Mouse (Mus musculus): ENCODE results near the gene Scml4. TPM values are rescaled to one million over a fixed set of nuclear protein-coding genes. Genes with fewer than 3 reads are reported as not detected.

Gene Scml4
- polyA plus RNA-seq, 1 experiment from 2014 or later, result 2.0 TPM

GRCm38 (mm10) chr10:42868416-42868815, 8.2 kb downstream of the Scml4 start:
- Histone ChIP-seq H3K9ac (ENCODE audit: low read length) (no peak overlapping the region), H3K4me1 (ENCODE audit: control insufficient read depth, insufficient read depth, low read length) (peaks cover 5% of the 10 kb centered on the region; the same call in 1 of the 2 replicates), H3K4me3 (ENCODE audit: low read length) (no peak overlapping the region), H3K9me3 (replicated peaks; ENCODE audit: control insufficient read depth, low read length) (no peaks in the 10 kb centered on the region), H3K4me2 (ENCODE audit: low read depth, low read length) (no peak overlapping the region), H3K36me3 (ENCODE audit: control insufficient read depth, insufficient read depth) (no peaks in the 10 kb centered on the region), H3K27me3 (ENCODE audit: control insufficient read depth, insufficient read depth, low read length) (no peaks in the 10 kb centered on the region), H3K27ac (ENCODE audit: low read length) (no peak overlapping the region)
- 85% methylated on average over 9 of the region's 9 CpGs for WGBS
- no peak for ATAC-seq (replicated peaks; ENCODE audit: extremely low read depth, insufficient read depth, low FRiP score)

DNA sequence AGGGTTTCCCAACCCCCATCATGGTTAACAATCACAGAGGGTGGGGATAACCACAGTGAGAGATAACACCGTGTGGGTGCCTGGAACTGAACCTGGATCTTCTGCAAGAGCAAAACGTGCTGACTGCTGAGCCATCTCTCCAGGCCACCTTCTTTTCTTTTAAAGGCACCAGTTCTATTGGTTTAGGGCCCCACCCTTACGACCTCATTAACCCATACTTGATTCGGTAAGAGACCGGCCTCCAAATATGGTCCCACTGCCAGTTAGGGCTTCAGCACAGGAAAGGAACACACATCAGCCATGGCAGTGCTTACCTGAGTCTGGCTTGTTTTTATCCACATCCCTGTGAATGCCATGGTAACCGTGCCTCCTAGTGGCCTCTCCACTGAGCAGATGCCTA, 9.3 kb downstream of the Scml4 start:
- Histone ChIP-seq H3K27me3 (ENCODE audit: control insufficient read depth, insufficient read depth, low read length) (no peaks in the 10 kb centered on the region), H3K9ac (ENCODE audit: low read length) (no peak overlapping the region), H3K9me3 (replicated peaks; ENCODE audit: control insufficient read depth, low read length) (no peaks in the 10 kb centered on the region), H3K4me3 (ENCODE audit: low read length) (no peak overlapping the region), H3K27ac (ENCODE audit: low read length) (no peak overlapping the region), H3K4me2 (ENCODE audit: low read depth, low read length) (no peak overlapping the region), H3K36me3 (ENCODE audit: control insufficient read depth, insufficient read depth) (no peaks in the 10 kb centered on the region), H3K4me1 (ENCODE audit: control insufficient read depth, insufficient read depth, low read length) (peaks cover 3% of the 10 kb centered on the region; the same call in 1 of the 2 replicates)
- WGBS, result 61% methylated on average over 6 of the region's 6 CpGs
- no peak for ATAC-seq (replicated peaks; ENCODE audit: extremely low read depth, insufficient read depth, low FRiP score)

DNA sequence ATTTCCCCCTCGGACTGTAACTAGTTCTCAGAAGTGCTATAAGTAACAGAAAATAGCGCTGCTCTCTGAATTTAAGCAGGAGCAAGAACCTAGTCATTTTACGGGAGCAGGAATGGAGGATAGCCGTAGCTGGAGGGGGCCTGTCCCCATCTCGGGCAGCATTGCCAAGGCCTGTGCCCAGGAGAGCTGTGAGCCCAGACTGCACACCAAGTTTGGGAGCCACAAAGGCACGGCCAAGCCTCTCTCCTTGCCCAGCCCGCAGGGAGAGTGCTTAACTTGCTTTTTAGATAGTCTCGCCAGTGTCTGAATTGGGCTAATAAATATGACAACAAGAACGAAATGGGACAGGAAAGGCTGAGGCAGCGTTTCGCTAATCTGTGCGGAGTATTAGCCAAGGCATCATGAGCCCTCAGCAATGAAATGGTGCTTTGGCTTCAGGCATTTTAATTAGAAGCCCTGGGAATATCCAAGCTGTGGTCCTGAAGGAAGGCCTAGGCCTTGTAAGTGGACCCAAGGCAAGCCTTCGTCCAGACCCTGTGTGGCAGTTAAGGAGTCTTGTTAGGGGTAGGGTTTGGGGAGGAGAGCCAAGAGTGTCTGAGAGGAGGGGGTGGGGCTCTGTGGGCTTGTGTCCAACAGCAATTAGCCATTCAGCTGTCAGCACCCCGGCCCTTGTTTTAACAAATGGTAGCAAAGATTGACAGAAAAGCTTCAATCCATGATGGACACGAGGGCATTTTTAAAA, 12.3 kb downstream of the Scml4 start:
- peaks cover 6% of the 10 kb centered on the region; the same call in 1 of the 2 replicates for H3K4me1 ChIP-seq (ENCODE audit: control insufficient read depth, insufficient read depth, low read length)
- ATAC-seq (replicated peaks; ENCODE audit: extremely low read depth, insufficient read depth, low FRiP score), result no peak
- H3K4me3 ChIP-seq (ENCODE audit: low read length), result no peak overlapping the region
- no peaks in the 10 kb centered on the region for H3K9me3 ChIP-seq (replicated peaks; ENCODE audit: control insufficient read depth, low read length)
- H3K4me2 ChIP-seq (ENCODE audit: low read depth, low read length), result no peak overlapping the region
- H3K36me3 ChIP-seq (ENCODE audit: control insufficient read depth, insufficient read depth), result no peaks in the 10 kb centered on the region
- no peak overlapping the region for H3K27ac ChIP-seq (ENCODE audit: low read length)
- H3K9ac ChIP-seq (ENCODE audit: low read length), result no peak overlapping the region
- 81% methylated on average over 15 of the region's 15 CpGs for WGBS
- no peaks in the 10 kb centered on the region for H3K27me3 ChIP-seq (ENCODE audit: control insufficient read depth, insufficient read depth, low read length)

GRCm38 (mm10) chr10:42873077-42873595, 13.0 kb downstream of the Scml4 start:
- H3K9ac ChIP-seq (ENCODE audit: low read length), result no peak overlapping the region
- peaks cover 6% of the 10 kb centered on the region; the same call in 1 of the 2 replicates for H3K4me1 ChIP-seq (ENCODE audit: control insufficient read depth, insufficient read depth, low read length)
- H3K4me3 ChIP-seq (ENCODE audit: low read length), result no peak overlapping the region
- no peaks in the 10 kb centered on the region for H3K9me3 ChIP-seq (replicated peaks; ENCODE audit: control insufficient read depth, low read length)
- WGBS, result 83% methylated on average over 7 of the region's 7 CpGs
- no peaks in the 10 kb centered on the region for H3K36me3 ChIP-seq (ENCODE audit: control insufficient read depth, insufficient read depth)
- H3K4me2 ChIP-seq (ENCODE audit: low read depth, low read length), result no peak overlapping the region
- H3K27ac ChIP-seq (ENCODE audit: low read length), result no peak overlapping the region
- H3K27me3 ChIP-seq (ENCODE audit: control insufficient read depth, insufficient read depth, low read length), result no peaks in the 10 kb centered on the region
- no peak for ATAC-seq (replicated peaks; ENCODE audit: extremely low read depth, insufficient read depth, low FRiP score)

DNA sequence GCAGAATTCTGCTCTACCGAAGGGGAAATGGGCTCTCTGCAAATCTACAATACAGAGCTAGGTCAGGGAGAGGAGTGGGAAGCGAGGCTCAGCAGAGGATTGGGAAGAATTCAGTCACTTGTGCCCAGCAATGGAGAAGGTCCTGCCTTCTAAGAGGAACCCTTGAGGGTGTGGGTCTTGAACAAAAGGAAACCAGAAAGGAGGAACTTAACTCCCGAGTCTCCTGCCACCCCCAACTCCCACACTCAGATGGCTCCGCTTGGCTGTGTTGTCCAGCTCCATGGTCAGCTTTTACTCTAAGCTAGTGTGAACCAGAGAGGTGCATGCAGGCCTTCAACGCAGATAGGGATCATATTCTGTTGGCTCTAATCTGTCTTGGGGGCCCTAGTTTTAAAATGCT, 16.0 kb downstream of the Scml4 start:
- 64% methylated on average over 5 of the region's 5 CpGs for WGBS
- Histone ChIP-seq H3K4me1 (ENCODE audit: control insufficient read depth, insufficient read depth, low read length) (peaks cover 6% of the 10 kb centered on the region; the same call in 1 of the 2 replicates), H3K36me3 (ENCODE audit: control insufficient read depth, insufficient read depth) (no peaks in the 10 kb centered on the region), H3K27ac (ENCODE audit: low read length) (no peak overlapping the region), H3K4me2 (ENCODE audit: low read depth, low read length) (no peak overlapping the region), H3K27me3 (ENCODE audit: control insufficient read depth, insufficient read depth, low read length) (no peaks in the 10 kb centered on the region), H3K9ac (ENCODE audit: low read length) (peak overlapping the region; percentile 34; the same call in 1 of the 2 replicates), H3K4me3 (ENCODE audit: low read length) (no peak overlapping the region), H3K9me3 (replicated peaks; ENCODE audit: control insufficient read depth, low read length) (no peaks in the 10 kb centered on the region)
- ATAC-seq (replicated peaks; ENCODE audit: extremely low read depth, insufficient read depth, low FRiP score), result no peak

DNA sequence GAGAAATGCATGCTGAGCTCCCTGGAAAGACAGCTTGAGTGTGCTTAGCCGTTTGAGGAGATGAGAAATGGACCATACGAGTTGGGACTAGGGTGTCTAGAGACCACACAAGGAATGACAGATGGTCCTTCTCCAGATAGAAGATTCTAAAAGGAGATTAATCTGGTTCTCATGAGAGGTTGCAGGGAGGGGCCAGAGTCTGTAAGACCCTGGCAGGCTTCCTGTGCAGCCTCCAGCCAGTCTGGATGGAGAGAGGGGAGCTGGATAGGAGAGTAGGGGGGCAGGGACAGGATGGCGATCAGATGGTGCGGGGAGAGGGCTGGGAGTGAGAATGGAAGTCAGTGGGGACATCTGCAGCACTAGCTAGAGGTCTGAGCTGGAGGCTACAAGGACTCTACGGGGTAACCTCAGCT, 19.1 kb downstream of the Scml4 start:
- Histone ChIP-seq H3K36me3 (ENCODE audit: control insufficient read depth, insufficient read depth) (no peaks in the 10 kb centered on the region), H3K4me1 (ENCODE audit: control insufficient read depth, insufficient read depth, low read length) (peaks cover 6% of the 10 kb centered on the region; the same call in 1 of the 2 replicates), H3K4me3 (ENCODE audit: low read length) (no peak overlapping the region), H3K9me3 (replicated peaks; ENCODE audit: control insufficient read depth, low read length) (no peaks in the 10 kb centered on the region), H3K4me2 (ENCODE audit: low read depth, low read length) (no peak overlapping the region), H3K27ac (ENCODE audit: low read length) (no peak overlapping the region), H3K27me3 (ENCODE audit: control insufficient read depth, insufficient read depth, low read length) (no peaks in the 10 kb centered on the region), H3K9ac (ENCODE audit: low read length) (no peak overlapping the region)
- ATAC-seq (replicated peaks; ENCODE audit: extremely low read depth, insufficient read depth, low FRiP score), result no peak
- whole genome bisulfite sequencing, result 53% methylated on average over 5 of the region's 5 CpGs

GRCm38 (mm10) chr10:42879682-42880081, 19.5 kb downstream of the Scml4 start:
- H3K9me3 ChIP-seq (replicated peaks; ENCODE audit: control insufficient read depth, low read length), result no peaks in the 10 kb centered on the region

GRCm38 (mm10) chr10:42887040-42887439, 26.9 kb downstream of the Scml4 start:
- Histone ChIP-seq H3K36me3 (ENCODE audit: control insufficient read depth, insufficient read depth) (no peaks in the 10 kb centered on the region), H3K9me3 (replicated peaks; ENCODE audit: control insufficient read depth, low read length) (no peaks in the 10 kb centered on the region), H3K4me1 (ENCODE audit: control insufficient read depth, insufficient read depth, low read length) (no peaks in the 10 kb centered on the region), H3K4me3 (ENCODE audit: low read length) (no peak overlapping the region), H3K27ac (ENCODE audit: low read length) (no peak overlapping the region), H3K27me3 (ENCODE audit: control insufficient read depth, insufficient read depth, low read length) (no peaks in the 10 kb centered on the region), H3K9ac (ENCODE audit: low read length) (no peak overlapping the region), H3K4me2 (ENCODE audit: low read depth, low read length) (no peak overlapping the region)
- WGBS, result 29% methylated on average over 6 of the region's 6 CpGs
- no peak for ATAC-seq (replicated peaks; ENCODE audit: extremely low read depth, insufficient read depth, low FRiP score)

More at GRCm38 (mm10) chr10:42879682-42880081, 19.5 kb downstream of the Scml4 start:
- H3K27ac ChIP-seq (ENCODE audit: low read length), result no peak overlapping the region
- no peak overlapping the region for H3K4me2 ChIP-seq (ENCODE audit: low read depth, low read length)
- H3K4me3 ChIP-seq (ENCODE audit: low read length), result no peak overlapping the region
- no peaks in the 10 kb centered on the region for H3K36me3 ChIP-seq (ENCODE audit: control insufficient read depth, insufficient read depth)
- WGBS, result 65% methylated on average over 5 of the region's 5 CpGs
- no peak overlapping the region for H3K9ac ChIP-seq (ENCODE audit: low read length)
- peaks cover 6% of the 10 kb centered on the region; the same call in 1 of the 2 replicates for H3K4me1 ChIP-seq (ENCODE audit: control insufficient read depth, insufficient read depth, low read length)
- no peaks in the 10 kb centered on the region for H3K27me3 ChIP-seq (ENCODE audit: control insufficient read depth, insufficient read depth, low read length)
- no peak for ATAC-seq (replicated peaks; ENCODE audit: extremely low read depth, insufficient read depth, low FRiP score)

GRCm38 (mm10) chr10:42888241-42888640, 28.1 kb downstream of the Scml4 start:
- H3K4me3 ChIP-seq (ENCODE audit: low read length), result no peak overlapping the region
- no peaks in the 10 kb centered on the region for H3K36me3 ChIP-seq (ENCODE audit: control insufficient read depth, insufficient read depth)
- H3K9ac ChIP-seq (ENCODE audit: low read length), result no peak overlapping the region
- no peaks in the 10 kb centered on the region for H3K4me1 ChIP-seq (ENCODE audit: control insufficient read depth, insufficient read depth, low read length)
- H3K4me2 ChIP-seq (ENCODE audit: low read depth, low read length), result no peak overlapping the region
- H3K9me3 ChIP-seq (replicated peaks; ENCODE audit: control insufficient read depth, low read length), result no peaks in the 10 kb centered on the region
- ATAC-seq (replicated peaks; ENCODE audit: extremely low read depth, insufficient read depth, low FRiP score), result no peak
- H3K27me3 ChIP-seq (ENCODE audit: control insufficient read depth, insufficient read depth, low read length), result no peaks in the 10 kb centered on the region
- no peak overlapping the region for H3K27ac ChIP-seq (ENCODE audit: low read length)
- WGBS, result 81% methylated on average over 5 of the region's 5 CpGs

Measured in heart, embryonic 16.5 days (tissue).